Mouse (Mus musculus) stomach, postnatal 0 days (tissue): ENCODE measurements around the gene Rpp38.
A peak's percentile ranks its signal among the peaks of the same experiment; 100 is the strongest.

ENCODE experiments used
- CTCF ChIP-seq: IDR thresholded peaks from 2 replicates; pipeline ENCODE4 v1.5.1; 2016; ENCODE audit warnings: antibody characterized with exemption, low read depth, mild to moderate bottlenecking, moderate library complexity
- EP300 ChIP-seq: optimal IDR thresholded peaks from 2 replicates; pipeline ENCODE3; 2016; ENCODE audit warnings: antibody characterized with exemption

DNA sequence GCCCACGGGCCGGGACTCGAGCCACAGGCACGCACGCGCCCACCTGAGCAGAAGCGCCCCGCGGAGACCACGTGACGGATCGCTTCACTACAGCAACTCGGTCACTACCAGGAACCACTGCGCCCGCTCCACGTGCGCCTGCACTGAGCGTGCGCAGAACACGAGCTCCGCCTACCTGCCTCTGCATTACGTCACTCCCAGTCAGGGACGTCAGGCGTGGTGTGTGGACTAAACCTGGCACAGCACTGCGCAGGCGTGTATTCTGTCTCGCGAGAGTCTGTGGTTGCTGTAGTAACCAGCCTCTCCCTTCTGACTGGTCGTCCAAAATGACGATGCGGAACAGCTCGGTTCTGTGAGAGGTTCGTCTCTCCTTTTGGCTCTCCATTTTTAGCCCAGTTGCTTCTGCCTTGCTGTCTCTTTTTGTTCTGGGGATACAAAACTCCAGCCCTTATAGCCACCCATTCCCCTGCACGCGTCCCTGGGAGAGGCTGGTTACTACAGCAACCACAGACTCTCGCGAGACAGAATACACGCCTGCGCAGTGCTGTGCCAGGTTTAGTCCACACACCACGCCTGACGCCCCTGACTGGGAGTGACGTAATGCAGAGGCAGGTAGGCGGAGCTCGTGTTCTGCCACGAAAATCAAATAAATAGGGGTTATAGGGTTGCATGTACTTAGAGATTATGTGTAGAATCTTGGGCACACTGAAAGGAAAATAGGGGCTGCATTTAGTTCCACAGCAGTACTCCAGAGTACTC lies at the start of gene Rpp38:
- TF ChIP-seq CTCF (no peak; the same call in 1 of the 2 replicates), EP300 (peak; percentile 97)
